Mouse (Mus musculus): Measurements from ENCODE around the gene Dstyk.

- TF ChIP-seq POLR2A (IDR thresholded peaks at IDR 0.05; ENCODE audit: low read depth, low read length) (no peak), CTCF (IDR thresholded peaks at IDR 0.05; ENCODE audit: borderline replicate concordance, insufficient read depth, low read length) (no peak)
Observed at GRCm38 (mm10) chr1:132479438-132479837, 62.1 kb downstream of the Dstyk start.

Data from embryonic fibroblast, embryonic 13.5 days (primary cell).